Mouse (Mus musculus): ENCODE measurements at regions not wholly inside any gene's neighbourhood (a gene's known extent, or its start where the extent isn't known, plus 50 kb on each side); places are given as distances from the start of the nearest gene placed in this dataset.

GRCm38 (mm10) chrX:115897668-115898067 lies 551.1 kb upstream of the Cpxcr1 start:
- H3K27me3 ChIP-seq (ENCODE audit: control insufficient read depth in 1 of 2, insufficient read depth in 2 of 2, low read length in 2 of 2) = no peaks in the 10 kb centered on the region

GRCm38 (mm10) chrX:115929461-115929860 lies 519.3 kb upstream of the Cpxcr1 start:
- H3K27ac ChIP-seq (ENCODE audit: control insufficient read depth, low read depth, low read length) = no peak overlapping the region
- H3K4me1 ChIP-seq (ENCODE audit: control insufficient read depth in 1 of 2, insufficient read depth in 2 of 2, low read length in 2 of 2) = no peaks in the 10 kb centered on the region
- no peaks in the 10 kb centered on the region for H3K9me3 ChIP-seq (replicated peaks; ENCODE audit: insufficient read depth, low read length)
- H3K27me3 ChIP-seq (ENCODE audit: control insufficient read depth in 1 of 2, insufficient read depth in 2 of 2, low read length in 2 of 2) = no peaks in the 10 kb centered on the region
- peak; percentile 34 for DNase-seq (ENCODE audit: low read depth, low spot score)
- no peaks in the 10 kb centered on the region for H3K36me3 ChIP-seq (ENCODE audit: control insufficient read depth in 1 of 2, insufficient read depth in 2 of 2, low read length in 2 of 2)
- no peak overlapping the region for H3K4me3 ChIP-seq (ENCODE audit: control insufficient read depth in 1 of 2, insufficient read depth in 1 of 2, low read depth in 2 of 2, low read length in 2 of 2)
- TF ChIP-seq CTCF (IDR thresholded peaks at IDR 0.05 in 2 of 3, conservative IDR thresholded peaks at IDR 0.05 in 1 of 3; ENCODE audit: control insufficient read depth in 1 of 3, insufficient read depth in 1 of 3, low read depth in 2 of 3, low read length in 3 of 3, poor library complexity in 1 of 3, severe bottlenecking in 1 of 3) = peak in 1 of 3 experiments; percentile 46; a peak in 2 of 6 replicates
- no peak for TF ChIP-seq POLR2AphosphoS5 (IDR thresholded peaks at IDR 0.05; ENCODE audit: borderline replicate concordance, low read depth, low read length)
- TF ChIP-seq ZC3H11A (IDR thresholded peaks at IDR 0.05; ENCODE audit: low read depth, low read length) = peak; percentile 55
- TF ChIP-seq SMC3 (IDR thresholded peaks at IDR 0.05; ENCODE audit: low read depth, low read length) = peak; percentile 64
- peak; percentile 63 for TF ChIP-seq RAD21 (IDR thresholded peaks at IDR 0.05; ENCODE audit: low read depth, low read length)
- no peaks in the 10 kb centered on the region for H3K79me2 ChIP-seq (ENCODE audit: control insufficient read depth, insufficient read depth, low read length, poor library complexity)
- H3K9ac ChIP-seq (ENCODE audit: control insufficient read depth, low read depth, low read length, poor library complexity, severe bottlenecking) = no peak overlapping the region

More at GRCm38 (mm10) chrX:115897668-115898067, 551.1 kb upstream of the Cpxcr1 start:
- TF ChIP-seq NELFE (IDR thresholded peaks at IDR 0.05; ENCODE audit: low read depth, low read length) (no peak), UBTF (IDR thresholded peaks at IDR 0.05; ENCODE audit: borderline replicate concordance, insufficient read depth, low read depth, low read length) (no peak), GATA1 (IDR thresholded peaks at IDR 0.05; ENCODE audit: low read depth, low read length) (no peak), CHD1 (IDR thresholded peaks at IDR 0.05; ENCODE audit: low read depth, low read length) (no peak), MYB (IDR thresholded peaks at IDR 0.05; ENCODE audit: low read depth, low read length) (no peak), USF1 (IDR thresholded peaks at IDR 0.05; ENCODE audit: low read depth, low read length) (no peak), MAZ (IDR thresholded peaks at IDR 0.05; ENCODE audit: low read depth, low read length) (no peak), EP300 (IDR thresholded peaks at IDR 0.05; ENCODE audit: low read depth in 1 of 2, low read length in 2 of 2) (no peak)
- H3K4me1 ChIP-seq (ENCODE audit: control insufficient read depth in 1 of 2, insufficient read depth in 2 of 2, low read length in 2 of 2) = peaks cover 0 to 2% of the 10 kb centered on the region in 2 experiments; a peak in 1 of 4 replicates
- DNase-seq (ENCODE audit: low read depth, low spot score) = no peak
- H3K27ac ChIP-seq (ENCODE audit: control insufficient read depth, low read depth, low read length) = no peak overlapping the region
- H3K9me3 ChIP-seq (replicated peaks; ENCODE audit: insufficient read depth, low read length) = no peaks in the 10 kb centered on the region
- H3K4me3 ChIP-seq (ENCODE audit: control insufficient read depth in 1 of 2, insufficient read depth in 1 of 2, low read depth in 2 of 2, low read length in 2 of 2) = no peak overlapping the region
- no peak overlapping the region for H3K9ac ChIP-seq (ENCODE audit: control insufficient read depth, low read depth, low read length, poor library complexity, severe bottlenecking)
- 0 out of 4 replicates have a peak, but pooled peaks cover 0 to 2% of the 10 kb centered on the region in 2 experiments for H3K36me3 ChIP-seq (ENCODE audit: control insufficient read depth in 1 of 2, insufficient read depth in 2 of 2, low read length in 2 of 2)
- H3K79me2 ChIP-seq (ENCODE audit: control insufficient read depth, insufficient read depth, low read length, poor library complexity) = no peaks in the 10 kb centered on the region

All from MEL (cell line).